Mouse (Mus musculus) heart, adult 2 months (tissue): ENCODE data around the gene Dpf3.

ENCODE experiments used
- CTCF ChIP-seq: fragments of 200-600 bp; IDR thresholded peaks from 2 replicates; pipeline ENCODE4 v1.8.1; 2022; ENCODE audit warnings: antibody characterized with exemption, mild to moderate bottlenecking, moderate library complexity
- EP300 ChIP-seq: fragments of 200-500 bp; IDR thresholded peaks from 2 replicates; pipeline ENCODE4 v1.6.1; 2011; ENCODE audit warnings: low read depth, low read length, control low read depth; ENCODE audit not compliant: insufficient read depth

- peak; percentile 11; the same call in 1 of the 2 replicates for TF ChIP-seq CTCF
- no peak for TF ChIP-seq EP300
Observed at GRCm38 (mm10) chr12:83497959-83498358, 10.4 kb upstream of the Dpf3 start.
